Mouse (Mus musculus) heart, adult 11 months (tissue): ENCODE results near the gene Ect2l.

Experiments
- DNase-seq: peaks from one replicate; pipeline ENCODE4 v3.0.0; 2022

Ect2l gene

DNA sequence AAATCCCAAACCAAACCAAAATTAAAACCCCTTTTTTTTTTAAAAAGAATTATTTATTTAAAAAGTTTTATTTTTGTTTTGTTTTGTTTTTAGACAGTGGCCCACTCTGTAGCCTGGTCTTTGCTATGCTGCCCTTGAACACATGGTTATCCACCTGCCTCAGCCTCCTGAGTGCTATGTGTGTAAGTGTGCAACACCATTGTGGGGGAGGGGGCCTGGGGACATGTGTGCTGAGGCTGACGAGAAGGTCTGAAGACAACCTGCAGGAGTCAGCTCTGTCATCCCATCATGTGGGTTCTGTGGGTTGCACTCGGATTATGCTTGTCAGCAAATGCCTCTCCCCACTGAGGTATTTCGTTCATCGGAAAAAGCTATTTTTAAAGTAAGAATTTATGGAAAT, 21.2 kb downstream of the Ect2l start:
- DNase-seq: peak; percentile 72

DNA sequence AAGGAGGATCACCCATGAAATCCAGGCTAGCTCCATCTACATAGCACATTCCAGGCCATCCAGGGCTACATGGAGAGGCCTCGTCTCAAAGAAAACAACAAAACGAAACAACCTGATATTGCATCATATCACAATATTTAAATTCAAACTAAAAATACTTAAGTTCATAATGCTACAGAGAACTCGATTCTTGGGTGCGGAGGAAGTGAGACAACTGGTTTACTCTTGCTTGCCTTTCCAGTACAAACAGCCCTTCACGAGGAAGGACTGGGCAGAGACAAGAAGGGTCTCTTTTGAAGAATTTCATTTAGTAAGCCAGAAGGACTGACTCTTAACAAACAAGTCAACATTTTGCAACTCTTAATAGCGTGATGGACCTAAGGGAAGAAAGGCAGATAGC, 22.1 kb downstream of the Ect2l start:
- peak; percentile 45 for DNase-seq

DNA sequence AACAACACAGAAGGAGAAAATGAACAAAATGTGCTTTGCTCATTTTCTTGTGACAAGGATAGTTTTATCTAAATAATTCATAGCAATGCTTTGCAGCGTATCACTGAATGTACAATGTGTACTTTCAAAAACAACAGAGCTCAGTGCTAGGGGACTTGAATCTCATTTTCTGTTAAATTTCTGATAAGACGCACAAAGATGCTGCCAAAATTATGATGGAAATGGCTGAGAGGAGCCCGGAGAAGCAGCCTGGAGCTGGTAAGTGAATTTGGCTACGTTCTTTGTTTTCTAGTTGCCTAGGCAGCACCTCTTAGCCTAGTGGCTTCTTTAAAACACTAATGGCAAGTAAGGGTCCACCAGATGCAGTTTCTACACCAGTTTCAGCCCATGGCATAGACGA, 28.4 kb downstream of the Ect2l start:
- peak; percentile 95 for DNase-seq

DNA sequence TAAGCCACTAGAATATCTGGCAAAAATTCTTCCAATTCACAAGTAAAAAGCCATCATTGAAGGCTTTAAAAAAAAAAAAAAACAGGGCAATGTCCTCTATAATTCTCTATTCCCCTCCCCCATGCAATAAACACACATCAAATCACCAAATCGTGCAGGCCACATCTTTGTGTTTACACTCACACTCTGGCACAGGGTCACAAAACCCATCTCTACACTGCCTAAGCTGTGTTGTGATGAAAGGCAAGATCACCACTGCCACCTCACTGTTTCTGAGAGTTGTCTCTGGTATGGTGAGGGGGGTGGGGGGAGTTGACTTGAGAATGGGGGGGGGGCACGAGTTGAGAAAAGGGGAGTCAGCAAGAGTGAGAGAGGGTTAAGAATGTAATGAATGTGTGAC, 33.4 kb downstream of the Ect2l start:
- peak; percentile 57 for DNase-seq

DNA sequence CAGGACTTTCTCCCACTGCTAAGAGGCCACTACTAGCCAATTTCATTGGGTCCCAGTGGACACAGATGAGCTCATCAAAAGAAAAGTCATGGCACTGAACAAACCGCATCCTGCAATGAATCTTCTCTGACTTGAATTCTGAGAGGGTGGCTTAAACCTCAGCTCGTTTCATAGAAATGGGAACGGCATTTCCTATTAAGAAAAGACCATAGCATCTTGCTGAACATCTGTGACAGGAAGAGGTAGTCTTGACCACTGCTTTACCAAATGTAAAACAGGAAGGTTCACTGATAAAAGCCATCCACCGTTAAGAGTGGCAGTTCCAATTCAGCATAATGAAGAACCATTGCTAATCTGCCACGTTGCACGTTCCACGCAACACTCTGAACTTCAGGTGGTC, 34.0 kb downstream of the Ect2l start:
- DNase-seq: no peak

DNA sequence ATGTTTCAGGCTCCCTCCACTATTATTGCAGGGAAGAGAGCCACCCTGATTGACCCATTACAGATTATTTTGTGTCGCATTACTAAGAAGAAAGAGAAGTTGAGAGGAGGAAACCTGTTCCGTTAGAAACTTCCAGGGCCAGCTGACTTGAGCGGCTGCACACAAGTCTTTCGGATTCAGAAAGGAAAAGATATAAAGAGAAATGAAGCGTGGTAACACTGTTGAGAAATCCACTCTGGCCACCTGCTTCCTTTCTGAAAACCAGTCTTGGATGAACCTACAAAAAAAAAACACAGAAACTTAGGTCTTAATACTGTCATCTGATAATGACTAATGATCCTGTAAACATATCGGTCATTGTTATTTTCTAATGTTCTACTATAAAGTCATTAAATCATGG, 35.6 kb downstream of the Ect2l start:
- DNase-seq: no peak

DNA sequence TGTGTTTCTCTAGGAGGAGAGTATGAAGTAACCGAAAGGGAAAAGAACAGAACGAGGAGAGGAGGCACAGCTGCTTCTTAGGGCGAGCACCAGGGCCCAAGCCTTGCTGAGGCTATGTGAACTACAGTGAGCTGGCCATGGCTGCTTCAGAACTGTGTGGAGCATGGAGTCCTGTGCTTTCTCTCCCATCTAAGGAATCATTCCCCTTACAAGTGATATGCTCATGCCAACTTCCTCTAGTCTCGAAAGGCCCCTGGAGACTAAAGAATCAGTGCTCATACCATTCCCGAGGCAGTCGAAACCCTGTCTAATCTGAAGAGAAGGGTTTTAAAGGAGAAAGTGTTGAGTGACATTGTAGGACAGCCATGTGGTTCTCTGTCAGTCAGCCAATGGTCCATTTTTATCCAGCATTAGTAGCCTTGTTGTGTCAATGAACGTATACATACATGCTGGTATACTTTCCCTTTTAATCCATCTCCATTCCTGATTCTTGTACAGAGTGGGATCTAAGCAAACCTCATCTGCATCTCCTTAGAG, 48.2 kb downstream of the Ect2l start:
- peak; percentile 78 for DNase-seq

DNA sequence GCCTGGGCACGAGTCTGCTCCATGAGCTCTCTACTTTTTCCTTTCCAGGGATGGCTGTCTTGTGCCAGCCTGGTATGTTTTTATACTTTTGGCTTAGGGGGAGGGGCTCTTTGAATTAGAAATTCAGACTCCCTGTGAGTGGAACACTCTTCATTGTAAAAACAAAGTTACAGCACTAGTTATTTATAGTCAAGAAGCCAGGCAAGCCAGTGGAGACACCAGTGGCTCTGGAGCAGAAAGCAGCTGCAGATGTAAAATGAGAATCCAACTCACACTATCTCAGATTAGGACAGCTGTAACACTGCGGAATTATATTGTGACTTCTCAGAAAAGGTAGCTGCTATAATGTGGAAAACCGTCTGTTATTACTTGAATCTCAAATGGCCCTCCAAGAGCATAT, 63.5 kb downstream of the Ect2l start:
- DNase-seq: peak; percentile 55

DNA sequence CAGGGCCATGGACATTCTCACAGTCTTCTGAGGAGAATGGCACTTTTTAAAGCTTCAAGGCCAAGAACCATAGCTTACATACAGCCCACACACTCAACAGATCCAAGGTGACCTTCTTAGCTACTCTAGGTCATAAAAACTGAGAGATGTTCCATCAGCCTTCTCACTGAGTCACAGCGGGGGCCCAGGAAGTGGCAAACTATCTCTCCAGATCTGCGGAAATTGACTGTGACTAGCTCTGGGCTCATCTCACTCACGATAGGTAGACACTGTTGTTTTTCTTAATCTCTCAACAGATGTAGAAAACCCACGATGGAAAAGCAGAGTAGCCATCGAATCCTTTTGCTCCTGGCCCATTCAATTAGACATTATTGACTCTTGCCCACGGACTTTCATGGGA, 68.5 kb downstream of the Ect2l start:
- DNase-seq: peak; percentile 73

DNA sequence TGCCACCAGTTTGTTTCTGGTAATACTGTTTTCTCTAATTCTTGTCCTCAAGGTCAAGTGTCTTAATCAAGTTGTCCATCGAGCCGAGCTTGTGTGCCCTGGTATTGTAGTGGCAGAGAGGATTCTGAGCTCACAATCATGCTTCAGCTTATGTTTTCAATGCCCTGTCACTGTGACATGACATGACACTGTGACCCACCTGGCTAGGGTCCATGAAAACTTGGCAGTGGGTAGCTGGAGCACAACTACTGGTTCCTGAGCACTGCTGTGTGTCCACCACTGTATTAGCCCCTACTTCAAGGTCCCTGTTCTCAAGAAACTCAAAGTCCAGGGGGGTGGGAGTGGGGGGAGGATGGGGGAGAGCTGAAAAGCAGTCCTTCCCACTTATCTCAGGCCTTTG, 69.3 kb downstream of the Ect2l start:
- DNase-seq: peak; percentile 92

DNA sequence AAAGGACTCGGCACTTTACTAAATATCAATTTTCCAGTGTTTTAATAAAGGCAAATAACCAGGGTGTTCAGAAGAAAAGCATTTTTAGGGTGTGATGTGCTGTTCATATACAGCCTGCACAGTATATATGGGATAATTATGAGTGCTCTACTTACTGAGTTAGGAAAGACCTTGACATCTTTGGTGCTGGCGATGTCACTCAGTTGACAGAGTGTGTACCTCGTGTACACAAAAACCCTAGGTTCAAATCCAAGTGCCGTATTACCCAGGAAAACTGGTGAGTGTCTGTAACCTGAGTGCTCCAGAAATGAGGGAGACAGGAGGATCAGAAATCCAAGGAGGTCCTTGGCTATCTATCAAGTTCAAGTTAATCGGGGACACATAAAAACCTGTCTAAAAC, 71.1 kb downstream of the Ect2l start:
- peak; percentile 60 for DNase-seq

DNA sequence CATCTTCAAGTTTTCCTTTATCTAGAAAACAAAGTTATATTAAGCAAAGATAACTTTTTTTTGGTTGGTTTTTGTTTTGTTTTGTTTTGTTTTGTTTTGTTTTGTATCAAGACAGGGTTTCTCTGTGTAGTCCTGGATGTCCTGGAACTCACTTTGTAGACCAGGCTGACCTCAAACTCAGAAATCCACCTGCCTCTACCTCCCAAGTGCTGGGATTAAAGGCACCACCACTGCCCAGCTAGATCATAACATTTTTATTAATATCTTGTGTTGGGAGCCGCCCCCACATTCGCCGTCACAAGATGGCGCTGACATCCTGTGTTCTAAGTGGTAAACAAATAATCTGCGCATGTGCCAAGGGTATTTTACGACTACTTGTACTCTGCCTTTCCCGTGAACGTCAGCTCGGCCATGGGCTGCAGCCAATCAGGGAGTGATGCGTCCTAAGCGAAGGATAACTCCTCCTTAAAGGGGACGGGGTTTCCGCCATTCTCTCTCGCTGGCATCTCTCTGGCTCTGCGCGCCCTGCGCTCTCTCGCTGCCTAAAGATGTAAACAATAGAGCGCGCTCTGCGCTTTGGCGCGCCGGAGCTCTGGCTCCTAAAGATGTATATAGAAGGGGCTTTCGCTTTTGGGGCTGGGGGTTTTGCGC, 71.7 kb downstream of the Ect2l start:
- DNase-seq: peak; percentile 21

DNA sequence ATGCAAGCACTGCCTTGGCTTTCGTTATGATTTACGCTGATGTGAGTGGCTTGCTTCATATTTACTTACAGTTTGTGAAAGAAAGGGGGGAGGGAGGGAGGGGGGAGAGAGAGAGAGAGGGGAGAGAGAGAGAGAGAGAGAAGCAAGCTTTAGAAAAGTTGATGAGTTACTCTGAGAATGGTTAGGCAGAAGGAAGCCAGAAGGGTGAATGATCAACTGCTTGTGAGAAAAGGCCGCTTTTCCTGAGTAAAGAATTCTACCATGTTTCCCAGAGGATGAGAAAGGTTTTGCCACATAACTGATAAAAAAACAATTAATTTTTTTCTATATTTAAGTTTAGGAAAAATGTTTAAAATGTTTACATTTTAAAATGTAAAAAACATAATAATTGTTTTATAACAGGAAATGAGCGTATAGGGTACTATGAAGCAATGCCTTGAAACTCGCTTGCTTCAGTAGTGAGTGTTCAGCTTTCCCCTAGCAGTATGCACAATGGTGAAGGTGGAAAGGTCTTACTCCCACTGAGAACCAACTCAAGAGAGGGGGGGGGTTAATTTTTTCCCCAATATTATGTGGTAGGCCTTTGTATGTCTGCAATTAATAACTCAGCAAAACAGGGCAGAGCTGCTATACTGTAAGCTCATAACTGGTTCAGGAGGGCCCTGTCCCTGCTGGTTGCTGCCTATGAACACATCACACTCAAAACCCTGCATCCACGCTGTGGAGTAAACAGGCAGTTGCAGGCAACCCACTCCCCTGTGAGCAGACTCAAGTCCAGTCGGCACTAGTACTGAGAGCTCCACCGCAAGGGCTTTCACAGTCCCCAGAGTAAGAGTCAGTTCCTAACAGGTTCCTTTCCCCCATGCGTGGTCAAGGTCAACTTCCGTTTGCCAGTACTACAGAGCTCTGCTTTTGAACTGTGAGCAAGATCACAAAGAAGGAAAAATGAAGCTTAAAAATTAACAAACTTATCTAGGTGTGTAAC, 78.7 kb downstream of the Ect2l start:
- no peak for DNase-seq

DNA sequence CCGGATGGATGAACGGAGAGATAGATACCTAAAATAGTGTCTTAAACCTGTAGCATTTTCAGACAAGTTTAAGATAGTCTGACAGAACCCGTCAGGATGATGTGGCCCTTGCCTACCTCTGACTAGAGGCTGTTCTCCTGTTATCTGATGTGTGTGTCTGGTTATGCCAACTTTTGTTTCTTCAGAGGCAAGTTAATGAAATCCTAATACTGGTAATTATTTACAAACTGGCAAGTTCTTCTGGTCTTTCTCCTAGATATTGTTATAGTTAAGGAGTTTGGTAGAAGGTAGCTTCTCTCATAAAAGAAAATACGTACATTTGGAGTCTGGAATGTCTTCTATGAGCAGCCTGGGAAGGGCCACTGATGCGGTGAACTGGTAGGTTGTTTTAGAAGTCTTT, 80.4 kb downstream of the Ect2l start:
- DNase-seq: no peak

DNA sequence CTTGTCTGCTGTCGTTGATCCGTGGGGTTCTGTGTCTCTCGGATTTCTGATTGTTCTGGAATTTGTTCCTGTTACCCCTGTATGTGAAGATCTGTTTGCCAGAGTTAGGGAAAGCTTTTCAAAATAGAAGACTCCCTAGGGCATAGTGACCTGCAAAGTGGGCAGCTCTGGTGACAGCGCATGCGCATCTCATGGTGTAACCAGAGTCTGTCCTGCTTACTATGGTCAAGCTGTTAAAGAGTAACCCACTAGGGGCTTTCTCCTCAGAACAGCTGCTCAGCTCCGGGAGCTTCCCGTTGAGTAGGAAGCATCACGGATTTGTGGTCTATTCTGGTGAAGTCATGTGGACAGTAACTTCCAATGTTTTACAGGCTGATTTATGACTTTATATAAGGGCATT, 92.4 kb downstream of the Ect2l start:
- DNase-seq: no peak

DNA sequence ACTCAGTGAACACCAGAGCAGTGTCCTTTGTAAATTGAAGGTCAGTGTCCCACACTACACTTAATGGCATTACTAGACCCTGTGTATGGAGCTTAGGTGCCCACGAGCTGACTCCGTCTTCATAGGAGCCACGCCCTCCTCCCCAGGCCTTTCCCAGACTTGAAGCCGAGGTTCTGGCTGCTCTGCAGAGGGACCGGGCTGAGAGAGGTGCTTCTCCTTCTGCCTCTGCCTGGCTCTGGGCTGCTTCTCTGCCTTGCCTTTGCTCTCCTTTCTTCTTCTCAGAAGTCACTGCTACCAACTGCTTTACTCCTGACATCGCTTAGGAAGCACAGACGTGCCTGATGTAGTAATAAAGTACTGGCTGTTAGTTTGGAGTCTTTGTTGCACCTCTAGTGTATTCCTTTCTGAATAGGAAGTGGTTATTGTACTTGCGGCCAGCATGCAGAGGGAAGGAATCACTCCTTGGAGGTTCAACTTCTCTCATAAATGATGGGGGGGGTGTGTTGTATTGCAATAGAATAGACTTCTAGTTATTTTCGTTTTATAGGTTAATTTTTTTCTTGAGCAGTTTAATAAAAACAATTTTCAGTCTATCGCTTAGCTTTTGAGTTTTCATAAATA, 97.1 kb downstream of the Ect2l start:
- no peak for DNase-seq

DNA sequence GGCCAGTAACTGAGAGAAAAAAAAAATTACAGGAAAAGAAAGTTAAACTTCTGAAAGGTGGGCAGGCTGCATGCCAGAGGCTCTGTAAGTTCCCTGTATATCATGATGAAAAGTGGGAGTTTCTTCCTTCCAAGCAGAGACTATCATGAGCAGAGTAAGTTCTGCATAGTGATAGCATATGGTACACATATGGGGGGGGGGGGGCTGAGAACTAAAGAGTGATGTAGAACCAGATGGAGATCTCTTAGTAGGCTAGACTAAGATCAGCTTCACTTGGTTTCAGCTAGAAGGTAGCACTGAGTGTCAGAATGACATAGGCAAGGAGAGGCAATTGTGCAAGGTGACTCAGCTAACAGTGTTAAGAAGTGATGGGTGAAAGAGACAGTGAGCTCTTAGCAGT, 99.8 kb downstream of the Ect2l start:
- DNase-seq: no peak

DNA sequence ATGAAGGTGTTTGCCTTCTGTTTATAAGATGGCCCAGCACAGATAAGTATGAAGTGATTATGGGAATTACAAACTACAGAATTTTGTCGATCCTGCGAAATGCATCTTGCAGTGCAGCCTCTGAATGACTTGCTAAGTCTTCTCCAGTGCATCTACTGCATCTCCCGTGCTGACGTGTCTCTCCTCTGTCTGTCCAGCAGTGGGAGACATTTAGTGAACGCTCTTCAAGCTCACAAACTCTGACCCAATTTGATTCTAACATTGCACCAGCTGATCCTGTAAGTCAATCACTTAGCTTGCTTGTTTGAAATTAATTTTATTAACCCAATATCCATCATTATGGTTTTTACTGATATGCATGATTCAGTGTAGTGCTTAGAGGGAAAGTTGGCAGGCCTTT, 103.2 kb downstream of the Ect2l start:
- peak; percentile 34 for DNase-seq

DNA sequence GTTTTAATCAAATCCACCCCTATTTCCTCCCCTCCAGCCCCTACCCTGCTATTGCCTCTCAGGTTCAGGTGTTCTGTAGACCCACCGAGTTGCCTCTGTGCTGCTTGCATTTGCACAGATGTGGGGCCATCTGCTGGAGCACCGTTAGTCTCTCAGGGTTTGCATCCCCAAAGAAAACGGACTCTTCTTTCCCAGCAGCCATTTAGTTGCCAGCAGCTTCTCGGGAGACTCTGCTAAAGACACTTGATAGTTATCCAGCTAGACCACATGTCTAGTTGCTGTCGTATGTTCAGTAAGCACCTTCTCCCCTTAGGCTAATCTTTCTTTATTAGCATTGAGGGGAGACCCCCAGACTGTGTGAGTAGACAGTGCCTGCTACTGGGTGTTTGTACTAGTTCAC, 108.5 kb downstream of the Ect2l start:
- peak; percentile 84 for DNase-seq

DNA sequence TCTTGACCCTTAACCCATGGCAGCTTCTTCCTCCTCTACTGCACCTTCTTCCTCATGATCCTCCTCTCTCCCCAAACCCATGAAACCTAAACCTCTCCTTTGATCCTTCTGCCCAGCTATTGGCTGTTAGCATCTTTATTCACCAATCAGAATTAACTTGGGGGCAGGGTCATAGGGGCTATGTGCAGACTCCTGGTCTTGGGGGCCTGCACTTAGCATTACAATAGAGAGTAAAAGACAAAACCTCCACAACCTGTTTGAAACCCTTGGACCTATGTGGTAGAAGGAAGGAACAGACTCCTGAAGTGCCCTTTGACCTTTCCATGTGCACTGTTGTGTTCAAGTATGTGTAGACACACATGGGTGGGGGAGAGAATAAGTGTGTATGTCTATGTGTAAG, 120.0 kb downstream of the Ect2l start:
- DNase-seq: peak; percentile 44

DNA sequence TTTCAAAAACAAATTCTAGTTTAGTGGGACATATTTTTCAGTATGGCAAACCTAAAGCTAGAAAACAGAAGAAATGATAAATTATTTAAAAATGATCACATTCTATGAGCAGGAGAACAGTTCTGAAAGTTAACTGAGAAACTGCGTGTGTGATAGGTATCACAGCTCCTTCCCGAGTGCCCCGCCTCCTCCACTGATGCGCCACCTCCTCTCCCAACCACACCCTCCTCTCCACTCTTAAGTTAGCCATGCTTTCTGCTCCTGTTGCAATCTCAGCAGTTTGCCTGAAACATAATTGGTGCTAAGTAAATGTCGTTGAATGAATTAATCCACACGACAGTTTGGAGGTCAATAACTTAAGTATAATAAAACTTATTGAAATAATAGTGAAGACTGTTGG, 127.9 kb downstream of the Ect2l start:
- DNase-seq: peak; percentile 22

DNA sequence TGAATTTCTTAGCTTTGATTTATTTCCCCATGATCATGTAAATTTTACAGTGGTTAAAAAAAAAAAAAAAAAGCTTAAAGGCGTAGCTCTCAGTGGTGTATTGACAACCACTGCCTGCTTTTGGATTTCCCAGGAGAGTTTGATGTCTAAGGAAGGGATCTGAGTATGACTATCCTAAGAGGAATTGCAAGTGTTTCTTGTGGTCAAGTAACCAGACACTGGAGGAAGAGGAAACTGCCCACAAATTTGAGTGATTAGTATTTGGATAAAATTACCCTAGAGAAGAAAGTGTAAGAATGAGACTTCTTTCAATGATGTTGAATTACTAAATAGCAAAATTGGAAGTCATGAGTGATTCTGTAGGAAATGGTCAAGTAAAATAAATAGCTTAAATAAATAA, 129.2 kb downstream of the Ect2l start:
- DNase-seq: no peak
